21 mouse cellular contexts compared by ENCODE assay signal in the genomic region with DNA sequence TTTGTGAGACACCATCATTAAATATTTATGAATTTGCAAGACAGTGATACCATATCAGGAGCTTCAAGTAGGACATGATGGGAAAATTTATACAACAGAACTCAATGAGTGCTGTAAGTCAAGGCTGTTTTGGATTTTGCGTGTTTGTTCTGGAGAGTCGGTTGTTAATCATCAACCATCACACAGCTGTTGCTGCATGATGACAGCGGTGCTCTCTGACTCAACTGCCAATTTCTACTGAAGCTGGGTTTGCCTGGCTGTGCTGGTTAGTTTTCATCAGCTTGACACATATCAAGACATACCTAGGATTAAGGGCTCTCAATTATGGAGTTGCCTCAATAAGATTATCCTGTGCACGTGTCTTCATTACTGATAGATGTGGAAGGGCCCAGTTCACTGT. TPM values are rescaled to one million over a fixed set of nuclear protein-coding genes. Genes with fewer than 3 reads are reported as not detected.
A peak's percentile ranks its signal among the peaks of the same experiment; 100 is the strongest.
DNase-seq lines count a peak whose midpoint lies in the region; ATAC-seq lines count a peak whose summit lies in the region.
"Had no signal": no experiment of that assay in that cellular context is flagged by ENCODE, and none has a peak within 500 bp of the region (broad histone marks: within the 10 kb centered on the region; RNA-seq: fewer than 3 reads in every experiment).

No protein-coding gene starts in this region.

- 76% methylated on average over 4 of the region's 4 CpGs for WGBS in liver, embryonic 11.5 days
- WGBS in liver, embryonic 15.5 days (ENCODE audit: insufficient replicate concordance), result 72% methylated on average over 4 of the region's 4 CpGs

- peak; percentile 18 for DNase-seq in kidney, adult 9 months
- DNase-seq in kidney, postnatal 10 days, result no peak
- DNase-seq in liver, embryonic 11.5 days (ENCODE audit: low spot score), result no peak
- peak; percentile 27 for DNase-seq in yolk sac, embryonic 10.5 days (ENCODE audit: low spot score)
- no peak for DNase-seq in heart, postnatal 36 days
- no peak for DNase-seq in frontal cortex, adult 2 months (ENCODE audit: extremely low spot score in 1 of 2, low spot score in 1 of 2)
- DNase-seq: adrenal gland, adult 2 months; adrenal gland, postnatal 25 days; cerebellum, adult 18-20 months; cerebellum, adult 9-11 months; cerebellum, postnatal 36 days; forebrain, postnatal 0 days; gastrocnemius, adult 2 months; gastrocnemius, postnatal 25 days; heart, postnatal 4 days had no signal

- H3K4me3 ChIP-seq in liver, embryonic 11.5 days (ENCODE audit: low read depth, low read length), result no peak overlapping the region
- H3K4me3 ChIP-seq in liver, embryonic 15.5 days (replicated peaks), result no peak overlapping the region
- H3K4me3 ChIP-seq: embryonic facial prominence, embryonic 13.5 days; forebrain, embryonic 13.5 days; gastrocnemius, adult 2 months; heart, embryonic 12.5 days; hindbrain, embryonic 13.5 days had no signal

- H3K9me3 ChIP-seq in liver, embryonic 11.5 days (ENCODE audit: control insufficient read depth, low read length), result no peaks in the 10 kb centered on the region
- no peaks in the 10 kb centered on the region for H3K9me3 ChIP-seq in liver, embryonic 15.5 days (replicated peaks)
- H3K9me3 ChIP-seq: embryonic facial prominence, embryonic 13.5 days; forebrain, embryonic 13.5 days; heart, embryonic 12.5 days; hindbrain, embryonic 13.5 days had no signal

- intact Hi-C loops in heart, postnatal 36 days (cut with DNase I), result no loop called here

- H3K4me1 ChIP-seq in liver, embryonic 11.5 days (replicated peaks; ENCODE audit: control insufficient read depth, insufficient read depth, low read length), result no peaks in the 10 kb centered on the region
- no peaks in the 10 kb centered on the region for H3K4me1 ChIP-seq in liver, embryonic 15.5 days (replicated peaks)
- H3K4me1 ChIP-seq: embryonic facial prominence, embryonic 13.5 days; forebrain, embryonic 13.5 days; heart, embryonic 12.5 days had no signal

- H3K4me2 ChIP-seq in liver, embryonic 11.5 days, result no peak overlapping the region
- no peak overlapping the region for H3K4me2 ChIP-seq in liver, embryonic 15.5 days
- H3K4me2 ChIP-seq: embryonic facial prominence, embryonic 13.5 days; forebrain, embryonic 13.5 days; heart, embryonic 12.5 days; hindbrain, embryonic 13.5 days had no signal

- no peaks in the 10 kb centered on the region for H3K27me3 ChIP-seq in liver, embryonic 11.5 days (replicated peaks; ENCODE audit: control insufficient read depth, insufficient read depth, low read length)
- H3K27me3 ChIP-seq in liver, embryonic 15.5 days, result no peaks in the 10 kb centered on the region
- H3K27me3 ChIP-seq: embryonic facial prominence, embryonic 13.5 days; forebrain, embryonic 13.5 days; heart, embryonic 12.5 days; hindbrain, embryonic 13.5 days had no signal

- no peak overlapping the region for H3K27ac ChIP-seq in liver, embryonic 11.5 days (ENCODE audit: low read depth, low read length)
- H3K27ac ChIP-seq in liver, embryonic 15.5 days (replicated peaks), result peak overlapping the region; percentile 45
- H3K27ac ChIP-seq: embryonic facial prominence, embryonic 13.5 days; forebrain, embryonic 13.5 days; gastrocnemius, adult 2 months; hindbrain, embryonic 13.5 days had no signal

- peak; percentile 50; the same call in 1 of the 2 replicates for ATAC-seq in liver, embryonic 11.5 days (replicated peaks; ENCODE audit: low FRiP score)
- peak; percentile 41 for ATAC-seq in liver, embryonic 15.5 days (ENCODE audit: insufficient read depth)
- ATAC-seq: forebrain, embryonic 13.5 days; forebrain, postnatal 0 days had no signal

- no peak overlapping the region for H3K9ac ChIP-seq in liver, embryonic 11.5 days (ENCODE audit: low read depth, low read length)
- no peak overlapping the region for H3K9ac ChIP-seq in liver, embryonic 15.5 days
- H3K9ac ChIP-seq: embryonic facial prominence, embryonic 13.5 days; forebrain, embryonic 13.5 days; forebrain, postnatal 0 days; heart, embryonic 12.5 days; hindbrain, embryonic 13.5 days had no signal

- H3K36me3 ChIP-seq in liver, embryonic 11.5 days (ENCODE audit: control insufficient read depth, insufficient read depth, low read length), result no peaks in the 10 kb centered on the region
- no peaks in the 10 kb centered on the region for H3K36me3 ChIP-seq in liver, embryonic 15.5 days (replicated peaks)
- H3K36me3 ChIP-seq: embryonic facial prominence, embryonic 13.5 days; heart, embryonic 12.5 days; hindbrain, embryonic 13.5 days had no signal

RNA-seq across cellular contexts. Expression of a gene that starts 41.1 kb away (rescaled TPM):
- polyA plus RNA-seq in liver, embryonic 11.5 days (2014; fragmentation: Nextera tagmentation; extraction: Ambion mirVana), result 1.2 and 1.7 TPM in 2 replicates
- polyA plus RNA-seq in liver, embryonic 15.5 days (2015; fragmentation: Nextera tagmentation; extraction: Ambion mirVana), result 1.3 and 1.4 TPM in 2 replicates
- total RNA-seq in heart, postnatal 36 days (2021), result 1 to 10 TPM; 1.2 to 2.1 TPM
- polyA plus RNA-seq in frontal cortex, adult 2 months (2012; rRNA removed), result 21.3 and 23.9 TPM in 2 replicates
- total RNA-seq: granulocyte monocyte progenitor cell, adult 5-6 weeks had no signal

Comparison
In these comparisons a context has a peak if more than half of its experiments do, and no peak if none do; other contexts are left out.
1. DNase-seq: peak in kidney, adult 9 months (single experiment) and yolk sac, embryonic 10.5 days (single experiment); none in kidney, postnatal 10 days (single experiment), liver, embryonic 11.5 days (single experiment), heart, postnatal 36 days (0 of 2) and frontal cortex, adult 2 months (0 of 2).